Mouse (Mus musculus): ENCODE results near the gene Adgrf3. TPM values are rescaled to one million over a fixed set of nuclear protein-coding genes. Genes with fewer than 3 reads are reported as not detected.

Gene Adgrf3
- polyA plus RNA-seq, 1 experiment from 2014 or later = 0.28 TPM

GRCm38 (mm10) chr5:30233042-30233441 is 27.5 kb upstream of the Adgrf3 start:
- Histone ChIP-seq H3K4me2 (replicated peaks; ENCODE audit: low read depth, low read length) (peak overlapping the region; percentile 82), H3K27me3 (ENCODE audit: control insufficient read depth, insufficient read depth, low read length) (no peaks in the 10 kb centered on the region), H3K27ac (ENCODE audit: low read depth, low read length) (peak overlapping the region; percentile 85), H3K9ac (ENCODE audit: low read depth, low read length) (peak overlapping the region; percentile 79), H3K9me3 (ENCODE audit: control insufficient read depth, low read length) (peaks cover 7% of the 10 kb centered on the region; the same call in 1 of the 2 replicates), H3K4me1 (ENCODE audit: control insufficient read depth, insufficient read depth, low read length) (peaks cover 6% of the 10 kb centered on the region; the same call in 1 of the 2 replicates), H3K36me3 (ENCODE audit: control insufficient read depth, insufficient read depth, low read length) (peaks cover 4% of the 10 kb centered on the region; the same call in 1 of the 2 replicates), H3K4me3 (ENCODE audit: low read length) (peak overlapping the region; percentile 83)
- WGBS = 1% methylated on average over 15 of the region's 15 CpGs
- no peak for ATAC-seq (ENCODE audit: low FRiP score, low TSS enrichment)

DNA sequence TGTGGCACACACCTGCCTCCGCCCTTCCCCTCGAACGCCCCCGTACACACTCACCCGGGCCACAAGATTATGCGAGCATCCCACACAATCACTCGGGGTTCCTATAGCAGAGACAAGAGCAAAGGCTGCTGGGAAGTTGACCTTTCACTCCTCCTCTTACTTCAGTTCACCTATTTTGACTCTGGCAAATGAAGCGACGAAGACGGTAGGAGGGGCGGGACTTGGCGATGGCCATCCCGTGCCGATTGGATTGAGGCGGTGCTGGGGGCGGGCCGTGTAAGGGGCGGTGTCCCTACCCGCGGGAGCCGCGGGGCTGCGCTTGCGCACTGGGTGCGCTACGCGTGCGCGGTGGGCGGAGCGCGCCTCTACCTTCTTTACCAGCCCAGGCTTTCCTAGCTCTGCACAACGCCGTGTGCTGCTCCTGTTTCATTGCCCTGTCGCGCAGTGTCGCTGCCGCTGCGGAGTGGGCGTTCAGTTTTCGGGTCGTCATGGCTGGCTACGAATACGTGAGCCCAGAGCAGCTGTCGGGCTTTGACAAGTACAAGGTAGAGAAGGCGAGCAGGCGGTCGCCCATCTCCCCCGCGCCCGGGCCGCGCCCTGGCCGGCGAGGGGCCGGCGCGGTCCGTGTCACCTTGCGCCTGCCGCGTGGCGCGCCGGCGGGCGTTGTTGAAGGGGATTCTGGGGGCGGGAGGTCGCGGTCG is 26.9 kb upstream of the Adgrf3 start, which contains the start of gene Selenoi:
Gene Selenoi (plus strand): TSS at position 311 of the 701 bp plus-strand sequence.
- peaks cover 7% of the 10 kb centered on the region; the same call in 1 of the 2 replicates for H3K9me3 ChIP-seq (ENCODE audit: control insufficient read depth, low read length)
- peak within 1 kb of the TSS; percentile 82 for H3K4me2 ChIP-seq (replicated peaks; ENCODE audit: low read depth, low read length)
- peak within 1 kb of the TSS; percentile 85 for H3K27ac ChIP-seq (ENCODE audit: low read depth, low read length)
- H3K9ac ChIP-seq (ENCODE audit: low read depth, low read length) = peak within 1 kb of the TSS; percentile 79
- peaks cover 6% of the 10 kb centered on the region; the same call in 1 of the 2 replicates for H3K4me1 ChIP-seq (ENCODE audit: control insufficient read depth, insufficient read depth, low read length)
- peak within 1 kb of the TSS; percentile 83 for H3K4me3 ChIP-seq (ENCODE audit: low read length)
- ATAC-seq (ENCODE audit: low FRiP score, low TSS enrichment) = peak; percentile 100
- peaks cover 4% of the 10 kb centered on the region; the same call in 1 of the 2 replicates for H3K36me3 ChIP-seq (ENCODE audit: control insufficient read depth, insufficient read depth, low read length)
- WGBS = 1% methylated on average over 68 of the region's 71 CpGs
- no peaks in the 10 kb centered on the region for H3K27me3 ChIP-seq (ENCODE audit: control insufficient read depth, insufficient read depth, low read length)

DNA sequence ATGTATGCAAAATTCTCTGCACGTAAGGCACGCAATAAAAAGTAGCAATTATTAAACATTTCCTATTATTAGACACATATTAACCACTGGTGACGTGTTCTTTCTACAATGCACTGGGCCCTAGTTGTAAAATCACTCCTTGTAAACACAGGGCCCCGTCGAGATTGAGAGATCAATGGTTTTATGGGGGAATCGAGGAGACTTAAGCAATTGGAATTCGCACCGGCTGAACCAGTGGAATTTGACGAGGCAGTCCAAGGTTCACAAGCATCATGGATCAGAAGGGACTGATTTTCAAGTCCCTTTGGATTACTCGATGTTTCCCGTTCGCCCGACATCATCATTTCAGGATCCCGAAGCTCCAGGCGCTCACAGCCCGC is 26.4 kb upstream of the Adgrf3 start:
- peaks cover 4% of the 10 kb centered on the region; the same call in 1 of the 2 replicates for H3K36me3 ChIP-seq (ENCODE audit: control insufficient read depth, insufficient read depth, low read length)
- H3K4me1 ChIP-seq (ENCODE audit: control insufficient read depth, insufficient read depth, low read length) = peaks cover 6% of the 10 kb centered on the region; the same call in 1 of the 2 replicates
- ATAC-seq (ENCODE audit: low FRiP score, low TSS enrichment) = no peak
- peak overlapping the region; percentile 83 for H3K4me3 ChIP-seq (ENCODE audit: low read length)
- H3K9ac ChIP-seq (ENCODE audit: low read depth, low read length) = peak overlapping the region; percentile 65; the same call in 1 of the 2 replicates
- H3K4me2 ChIP-seq (replicated peaks; ENCODE audit: low read depth, low read length) = peak overlapping the region; percentile 82
- WGBS = 35% methylated on average over 16 of the region's 16 CpGs
- H3K9me3 ChIP-seq (ENCODE audit: control insufficient read depth, low read length) = peaks cover 7% of the 10 kb centered on the region; the same call in 1 of the 2 replicates
- peak overlapping the region; percentile 26 for H3K27ac ChIP-seq (ENCODE audit: low read depth, low read length)
- H3K27me3 ChIP-seq (ENCODE audit: control insufficient read depth, insufficient read depth, low read length) = no peaks in the 10 kb centered on the region

DNA sequence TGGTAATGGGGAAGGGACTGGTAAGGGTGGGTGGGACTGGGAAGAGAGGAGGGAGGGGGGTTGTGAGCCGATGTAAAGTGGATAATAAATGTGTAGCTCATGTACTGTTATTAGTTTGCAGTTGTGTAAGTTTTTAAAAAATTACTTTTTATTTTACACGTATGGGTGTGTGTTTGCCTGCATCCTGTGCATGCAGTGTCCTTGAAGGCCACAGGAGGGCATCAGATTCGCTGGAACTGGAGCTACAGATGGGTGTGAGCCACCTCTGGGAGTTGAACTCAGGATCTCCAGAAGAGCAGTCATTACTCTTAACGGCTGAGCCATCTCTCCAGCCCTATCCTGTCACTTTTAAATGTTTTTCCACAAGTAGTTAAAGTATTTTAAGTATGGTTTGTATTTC is 25.4 kb upstream of the Adgrf3 start:
- Histone ChIP-seq H3K27me3 (ENCODE audit: control insufficient read depth, insufficient read depth, low read length) (no peaks in the 10 kb centered on the region), H3K4me1 (ENCODE audit: control insufficient read depth, insufficient read depth, low read length) (peaks cover 6% of the 10 kb centered on the region; the same call in 1 of the 2 replicates), H3K36me3 (ENCODE audit: control insufficient read depth, insufficient read depth, low read length) (peaks cover 4% of the 10 kb centered on the region; the same call in 1 of the 2 replicates), H3K9me3 (ENCODE audit: control insufficient read depth, low read length) (peaks cover 7% of the 10 kb centered on the region; the same call in 1 of the 2 replicates), H3K9ac (ENCODE audit: low read depth, low read length) (no peak overlapping the region), H3K27ac (ENCODE audit: low read depth, low read length) (no peak overlapping the region), H3K4me2 (replicated peaks; ENCODE audit: low read depth, low read length) (no peak overlapping the region), H3K4me3 (ENCODE audit: low read length) (no peak overlapping the region)
- WGBS = 86% methylated on average over 4 of the region's 4 CpGs
- ATAC-seq (ENCODE audit: low FRiP score, low TSS enrichment) = no peak

GRCm38 (mm10) chr5:30222681-30223080 is 17.2 kb upstream of the Adgrf3 start:
- H3K36me3 ChIP-seq (ENCODE audit: control insufficient read depth, insufficient read depth, low read length) = no peaks in the 10 kb centered on the region
- no peak overlapping the region for H3K9ac ChIP-seq (ENCODE audit: low read depth, low read length)
- no peak overlapping the region for H3K4me2 ChIP-seq (replicated peaks; ENCODE audit: low read depth, low read length)
- H3K4me1 ChIP-seq (ENCODE audit: control insufficient read depth, insufficient read depth, low read length) = no peaks in the 10 kb centered on the region
- ATAC-seq (ENCODE audit: low FRiP score, low TSS enrichment) = no peak
- H3K27me3 ChIP-seq (ENCODE audit: control insufficient read depth, insufficient read depth, low read length) = no peaks in the 10 kb centered on the region
- 98% methylated on average over 8 of the region's 8 CpGs for WGBS
- H3K4me3 ChIP-seq (ENCODE audit: low read length) = no peak overlapping the region
- H3K27ac ChIP-seq (ENCODE audit: low read depth, low read length) = no peak overlapping the region
- H3K9me3 ChIP-seq (ENCODE audit: control insufficient read depth, low read length) = no peaks in the 10 kb centered on the region

DNA sequence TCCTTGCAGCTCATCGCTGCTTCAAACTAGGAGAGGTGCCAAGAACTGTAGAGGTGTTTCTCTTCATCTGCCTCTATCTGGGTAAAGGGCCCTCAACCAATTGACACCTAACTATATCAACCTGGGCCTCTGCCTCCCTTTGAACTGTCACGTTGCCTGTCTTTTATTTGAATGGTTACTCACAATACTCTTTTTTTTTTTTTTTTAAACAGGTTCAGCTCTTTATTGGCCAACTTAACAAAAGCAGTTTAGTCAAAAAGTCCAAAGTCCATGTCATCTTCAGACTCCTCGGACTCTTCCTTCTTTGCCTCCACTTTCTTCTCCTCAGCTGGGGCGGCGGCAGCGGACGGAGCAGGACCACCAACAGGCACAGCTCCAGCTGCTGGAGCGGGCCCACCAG is 15.1 kb upstream of the Adgrf3 start:
- no peak for ATAC-seq (ENCODE audit: low FRiP score, low TSS enrichment)
- Histone ChIP-seq H3K9me3 (ENCODE audit: control insufficient read depth, low read length) (no peaks in the 10 kb centered on the region), H3K4me3 (ENCODE audit: low read length) (no peak overlapping the region), H3K4me1 (ENCODE audit: control insufficient read depth, insufficient read depth, low read length) (no peaks in the 10 kb centered on the region), H3K9ac (ENCODE audit: low read depth, low read length) (no peak overlapping the region), H3K27me3 (ENCODE audit: control insufficient read depth, insufficient read depth, low read length) (no peaks in the 10 kb centered on the region), H3K4me2 (replicated peaks; ENCODE audit: low read depth, low read length) (no peak overlapping the region), H3K27ac (ENCODE audit: low read depth, low read length) (no peak overlapping the region), H3K36me3 (ENCODE audit: control insufficient read depth, insufficient read depth, low read length) (no peaks in the 10 kb centered on the region)
- 77% methylated on average over 8 of the region's 8 CpGs for WGBS

- Histone ChIP-seq H3K27ac (ENCODE audit: low read depth, low read length) (no peak overlapping the region), H3K9ac (ENCODE audit: low read depth, low read length) (no peak overlapping the region), H3K36me3 (ENCODE audit: control insufficient read depth, insufficient read depth, low read length) (no peaks in the 10 kb centered on the region), H3K9me3 (ENCODE audit: control insufficient read depth, low read length) (no peaks in the 10 kb centered on the region), H3K4me3 (ENCODE audit: low read length) (no peak overlapping the region), H3K4me2 (replicated peaks; ENCODE audit: low read depth, low read length) (no peak overlapping the region), H3K27me3 (ENCODE audit: control insufficient read depth, insufficient read depth, low read length) (no peaks in the 10 kb centered on the region), H3K4me1 (ENCODE audit: control insufficient read depth, insufficient read depth, low read length) (no peaks in the 10 kb centered on the region)
- WGBS = 91% methylated on average over 2 of the region's 2 CpGs
- ATAC-seq (ENCODE audit: low FRiP score, low TSS enrichment) = no peak
These were observed 14.2 kb upstream of the Adgrf3 start for GRCm38 (mm10) chr5:30219715-30220114.

DNA sequence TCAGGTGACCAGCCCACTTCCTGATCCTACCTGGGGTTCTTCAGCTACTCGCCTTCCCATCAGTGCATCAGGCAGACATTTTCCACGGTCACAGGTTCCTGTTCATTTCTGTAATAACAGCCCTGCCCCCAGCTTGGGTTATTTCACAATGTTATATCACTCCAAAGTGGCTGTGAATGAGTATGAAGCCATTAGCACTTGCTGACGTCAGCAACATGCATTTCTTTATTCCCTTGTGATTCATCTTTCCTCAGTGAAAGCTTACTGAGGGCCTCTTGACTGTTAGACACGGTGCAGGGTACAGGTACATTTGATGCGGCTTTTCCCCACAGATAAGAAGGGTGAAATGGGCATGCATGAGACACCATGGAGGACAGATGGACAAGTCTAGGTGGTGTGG is 10.4 kb upstream of the Adgrf3 start:
- no peaks in the 10 kb centered on the region for H3K27me3 ChIP-seq (ENCODE audit: control insufficient read depth, insufficient read depth, low read length)
- no peak for ATAC-seq (ENCODE audit: low FRiP score, low TSS enrichment)
- H3K9ac ChIP-seq (ENCODE audit: low read depth, low read length) = no peak overlapping the region
- H3K4me2 ChIP-seq (replicated peaks; ENCODE audit: low read depth, low read length) = no peak overlapping the region
- H3K9me3 ChIP-seq (ENCODE audit: control insufficient read depth, low read length) = no peaks in the 10 kb centered on the region
- no peak overlapping the region for H3K27ac ChIP-seq (ENCODE audit: low read depth, low read length)
- H3K4me1 ChIP-seq (ENCODE audit: control insufficient read depth, insufficient read depth, low read length) = no peaks in the 10 kb centered on the region
- no peak overlapping the region for H3K4me3 ChIP-seq (ENCODE audit: low read length)
- WGBS = 79% methylated on average over 5 of the region's 5 CpGs
- H3K36me3 ChIP-seq (ENCODE audit: control insufficient read depth, insufficient read depth, low read length) = no peaks in the 10 kb centered on the region

DNA sequence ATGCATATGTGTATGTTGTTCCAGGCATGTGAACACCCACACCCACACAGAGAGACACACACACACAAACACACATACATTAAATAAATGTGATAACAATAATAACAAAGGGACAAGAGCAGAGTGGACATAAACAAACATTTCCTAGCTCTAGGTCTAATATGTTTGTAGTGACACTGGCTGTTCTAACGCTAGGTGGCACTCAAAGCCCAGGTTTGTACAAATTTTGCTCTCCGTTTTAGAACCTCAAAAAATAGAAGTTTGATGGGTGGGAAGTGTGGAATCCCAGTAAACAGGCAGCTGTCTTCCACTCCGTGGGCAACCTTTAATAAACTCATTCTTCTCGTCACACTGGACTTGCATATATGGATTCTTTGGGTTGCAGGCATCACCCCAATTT is 9.4 kb upstream of the Adgrf3 start:
- no peaks in the 10 kb centered on the region for H3K9me3 ChIP-seq (ENCODE audit: control insufficient read depth, low read length)

More for the DNA sequence above, 9.4 kb upstream of the Adgrf3 start:
- 0 out of 2 replicates have a peak, but pooled peaks have one; percentile 16 for ATAC-seq (ENCODE audit: low FRiP score, low TSS enrichment)
- no peak overlapping the region for H3K4me3 ChIP-seq (ENCODE audit: low read length)
- H3K4me2 ChIP-seq (replicated peaks; ENCODE audit: low read depth, low read length) = no peak overlapping the region
- no peaks in the 10 kb centered on the region for H3K4me1 ChIP-seq (ENCODE audit: control insufficient read depth, insufficient read depth, low read length)
- WGBS = 14% methylated on average over 4 of the region's 4 CpGs
- no peak overlapping the region for H3K9ac ChIP-seq (ENCODE audit: low read depth, low read length)
- no peak overlapping the region for H3K27ac ChIP-seq (ENCODE audit: low read depth, low read length)
- H3K27me3 ChIP-seq (ENCODE audit: control insufficient read depth, insufficient read depth, low read length) = no peaks in the 10 kb centered on the region
- no peaks in the 10 kb centered on the region for H3K36me3 ChIP-seq (ENCODE audit: control insufficient read depth, insufficient read depth, low read length)

Measured in kidney, embryonic 14.5 days (tissue).